Mouse (Mus musculus) gastrocnemius, postnatal 4 days (tissue): ENCODE data around the gene Tns4. TPM values are rescaled to one million over a fixed set of nuclear protein-coding genes. Genes with fewer than 3 reads are reported as not detected.

Experiments
- DNase-seq, 2 experiments: peaks; one replicate each; pipeline ENCODE4 v3.0.0; 2021 to 2022; ENCODE audit warnings: low spot score in 2 of 2, mixed read lengths in 2 of 2
- total RNA-seq, 2 experiments: library from RNA; stranded (reverse); gene quantifications; 2 replicates each; pipeline ENCODE4 v1.2.3; 2021

Tns4 gene
- total RNA-seq, 2 experiments from 2014 or later = 0.13 TPM; not detected in 1

- no peak for DNase-seq
These were observed 6.0 kb upstream of the Tns4 start for GRCm38 (mm10) chr11:99094911-99095676.

GRCm38 (mm10) chr11:99093740-99094139 is 4.6 kb upstream of the Tns4 start:
- no peak for DNase-seq

GRCm38 (mm10) chr11:99091666-99092065 is 2.6 kb upstream of the Tns4 start:
- no peak for DNase-seq

GRCm38 (mm10) chr11:99090391-99090790 is 1.3 kb upstream of the Tns4 start:
- DNase-seq = peak in 1 of 2 experiments; percentile 10

GRCm38 (mm10) chr11:99088486-99088885 is 620 bp downstream of the Tns4 start:
- no peak for DNase-seq

- no peak for DNase-seq
These were observed 4.7 kb downstream of the Tns4 start for GRCm38 (mm10) chr11:99084366-99084765.

- no peak for DNase-seq
These were observed 5.6 kb downstream of the Tns4 start for GRCm38 (mm10) chr11:99083516-99083915.

GRCm38 (mm10) chr11:99082098-99082497 is 7.0 kb downstream of the Tns4 start:
- no peak for DNase-seq

- no peak for DNase-seq
These were observed 7.5 kb downstream of the Tns4 start for GRCm38 (mm10) chr11:99081566-99081965.

- no peak for DNase-seq
These were observed 8.1 kb downstream of the Tns4 start for GRCm38 (mm10) chr11:99080902-99081543.

- DNase-seq = no peak
These were observed 11.2 kb downstream of the Tns4 start for GRCm38 (mm10) chr11:99077869-99078268.

- no peak for DNase-seq
These were observed 12.3 kb downstream of the Tns4 start for GRCm38 (mm10) chr11:99076744-99077319.

- DNase-seq = no peak
These were observed 15.3 kb downstream of the Tns4 start for GRCm38 (mm10) chr11:99073781-99074180.

GRCm38 (mm10) chr11:99071866-99072265 is 17.2 kb downstream of the Tns4 start:
- no peak for DNase-seq

GRCm38 (mm10) chr11:99068455-99068854 is 20.7 kb downstream of the Tns4 start:
- DNase-seq = no peak

GRCm38 (mm10) chr11:99067591-99067990 is 21.5 kb downstream of the Tns4 start:
- no peak for DNase-seq

GRCm38 (mm10) chr11:99065979-99066378 is 23.1 kb downstream of the Tns4 start:
- DNase-seq = peak; percentile 61 to 85

- DNase-seq = no peak
These were observed 23.8 kb downstream of the Tns4 start for GRCm38 (mm10) chr11:99065353-99065752.

- DNase-seq = no peak
These were observed 25.5 kb downstream of the Tns4 start for GRCm38 (mm10) chr11:99063406-99064131.

- no peak for DNase-seq
These were observed 26.4 kb downstream of the Tns4 start for GRCm38 (mm10) chr11:99062661-99063060.

GRCm38 (mm10) chr11:99060435-99060834 is 28.7 kb downstream of the Tns4 start:
- no peak for DNase-seq
